Mouse (Mus musculus) olfactory bulb, adult 2 months (tissue): ENCODE measurements around the gene Katnbl1.
A peak's percentile ranks its signal among the peaks of the same experiment; 100 is the strongest.

Experiments used
- CTCF ChIP-seq: fragments of 200-500 bp; IDR thresholded peaks from 2 replicates; pipeline ENCODE4 v1.5.1; 2012; ENCODE audit warnings: low read depth, mild to moderate bottlenecking, low read length, moderate library complexity; ENCODE audit not compliant: insufficient read depth
- POLR2A ChIP-seq: fragments of 200-500 bp; IDR thresholded peaks from 2 replicates; pipeline ENCODE4 v1.6.1; 2012; ENCODE audit warnings: mild to moderate bottlenecking, low read depth, low read length, moderate library complexity; ENCODE audit not compliant: insufficient read depth

DNA sequence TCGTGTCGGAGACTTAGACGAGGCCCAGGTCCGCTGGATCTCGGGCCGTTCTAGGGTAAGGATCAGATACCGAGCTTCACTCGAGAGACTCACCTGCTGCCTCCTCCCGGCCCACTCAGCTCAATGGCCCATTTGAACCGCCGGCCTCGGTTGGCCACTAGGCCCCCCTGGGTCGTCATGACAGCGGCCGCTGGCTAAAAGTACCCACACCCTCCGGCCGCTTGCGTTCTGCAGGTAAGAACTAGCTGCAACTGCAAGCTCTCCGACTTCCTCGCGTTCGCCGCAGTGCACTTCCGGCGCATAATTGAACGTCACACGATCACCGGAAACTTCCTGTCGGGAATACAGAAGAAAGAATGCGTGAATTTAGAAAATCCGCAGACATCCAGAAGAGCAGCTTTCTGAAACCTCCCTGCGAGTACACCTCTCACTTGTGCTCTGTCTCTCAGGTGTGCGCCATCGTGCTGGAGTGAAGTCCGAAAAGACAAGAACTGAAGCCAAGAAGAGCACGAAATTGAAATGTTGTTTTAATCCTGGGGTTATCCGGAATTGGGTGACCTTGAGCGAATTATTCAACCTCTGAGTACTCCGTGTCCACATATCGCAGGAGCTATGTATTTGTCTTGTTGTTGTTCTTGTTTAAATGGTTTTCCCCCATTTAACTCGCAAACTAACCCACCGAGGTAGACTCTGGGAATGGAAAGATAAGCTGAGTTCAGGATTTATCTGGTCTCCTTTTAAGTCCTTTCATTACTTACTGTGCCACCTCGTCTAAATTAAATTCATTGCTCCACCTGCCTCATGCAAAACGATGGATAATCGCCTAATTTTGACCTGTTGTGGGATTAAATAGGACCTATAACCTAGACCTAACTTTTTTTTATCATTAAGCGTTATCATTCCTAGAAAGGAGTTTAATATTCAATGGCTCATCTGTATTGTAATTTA is 11.0 kb upstream of the Katnbl1 start, which contains the start of gene Emc4:
- TF ChIP-seq CTCF (no peak), POLR2A (peak; percentile 80)
